Mouse (Mus musculus): ENCODE measurements around the gene Acoxl. TPM values are rescaled to one million over a fixed set of nuclear protein-coding genes. Genes with fewer than 3 reads are reported as not detected.

The Acoxl gene
- polyA plus RNA-seq, 1 experiment from 2014 or later = not detected

- H3K27ac ChIP-seq = no peak overlapping the region
- 90% methylated on average over 2 of the region's 2 CpGs for WGBS
- ATAC-seq = no peak
- H3K4me1 ChIP-seq = no peaks in the 10 kb centered on the region
- no peak overlapping the region for H3K4me2 ChIP-seq
- H3K36me3 ChIP-seq (ENCODE audit: poor library complexity, severe bottlenecking) = no peaks in the 10 kb centered on the region
- H3K4me3 ChIP-seq = no peak overlapping the region
- no peaks in the 10 kb centered on the region for H3K9me3 ChIP-seq (replicated peaks)
- H3K27me3 ChIP-seq = no peaks in the 10 kb centered on the region
- no peak overlapping the region for H3K9ac ChIP-seq
Observed at GRCm38 (mm10) chr2:128073603-128074002, 234.9 kb downstream of the Acoxl start.

DNA sequence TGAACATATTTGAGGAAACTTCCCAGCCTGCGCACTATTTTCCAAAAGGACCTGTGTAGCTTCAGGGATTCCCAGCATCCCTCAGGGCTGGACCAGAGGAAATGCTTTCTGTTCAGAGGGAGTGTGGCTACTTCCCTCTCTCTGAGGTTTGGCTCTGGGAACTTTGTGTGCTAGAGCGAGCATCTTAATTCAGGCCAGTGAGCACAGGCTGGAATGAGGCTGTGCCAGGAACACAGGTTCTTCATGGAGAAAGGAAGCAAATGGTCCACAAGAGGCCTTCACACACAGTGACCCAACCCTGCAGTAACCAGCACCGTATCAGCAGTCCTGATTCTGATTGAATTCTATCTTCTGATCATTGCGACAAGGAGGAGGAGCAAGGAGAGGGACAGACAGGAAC is 238.3 kb downstream of the Acoxl start:
- ATAC-seq = no peak
- Histone ChIP-seq H3K9ac (no peak overlapping the region), H3K27ac (no peak overlapping the region), H3K4me3 (no peak overlapping the region), H3K4me2 (no peak overlapping the region), H3K9me3 (replicated peaks) (no peaks in the 10 kb centered on the region), H3K36me3 (ENCODE audit: poor library complexity, severe bottlenecking) (no peaks in the 10 kb centered on the region), H3K27me3 (0 out of 2 replicates have a peak, but pooled peaks cover 3% of the 10 kb centered on the region), H3K4me1 (peaks cover 6% of the 10 kb centered on the region; the same call in 1 of the 2 replicates)
- WGBS = 84% methylated on average over 4 of the region's 4 CpGs

GRCm38 (mm10) chr2:128078859-128079258 is 240.2 kb downstream of the Acoxl start:
- Histone ChIP-seq H3K27ac (no peak overlapping the region), H3K4me3 (no peak overlapping the region), H3K4me2 (no peak overlapping the region), H3K4me1 (peaks cover 6% of the 10 kb centered on the region; the same call in 1 of the 2 replicates), H3K27me3 (0 out of 2 replicates have a peak, but pooled peaks cover 3% of the 10 kb centered on the region), H3K36me3 (ENCODE audit: poor library complexity, severe bottlenecking) (no peaks in the 10 kb centered on the region), H3K9me3 (replicated peaks) (no peaks in the 10 kb centered on the region), H3K9ac (no peak overlapping the region)
- ATAC-seq = no peak
- 40% methylated on average over 5 of the region's 5 CpGs for WGBS

GRCm38 (mm10) chr2:128079316-128079715 is 240.6 kb downstream of the Acoxl start:
- Histone ChIP-seq H3K27ac (no peak overlapping the region), H3K9me3 (replicated peaks) (no peaks in the 10 kb centered on the region), H3K36me3 (ENCODE audit: poor library complexity, severe bottlenecking) (no peaks in the 10 kb centered on the region), H3K9ac (no peak overlapping the region), H3K4me3 (no peak overlapping the region), H3K27me3 (0 out of 2 replicates have a peak, but pooled peaks cover 3% of the 10 kb centered on the region), H3K4me1 (peaks cover 6% of the 10 kb centered on the region; the same call in 1 of the 2 replicates), H3K4me2 (no peak overlapping the region)
- no peak for ATAC-seq
- WGBS = 30% methylated on average over 6 of the region's 6 CpGs

- H3K4me1 ChIP-seq = peaks cover 6% of the 10 kb centered on the region; the same call in 1 of the 2 replicates
- no peak overlapping the region for H3K4me2 ChIP-seq
- no peak for ATAC-seq
- H3K9me3 ChIP-seq (replicated peaks) = no peaks in the 10 kb centered on the region
- no peak overlapping the region for H3K27ac ChIP-seq
- 57% methylated on average over 3 of the region's 3 CpGs for WGBS
- no peak overlapping the region for H3K9ac ChIP-seq
- H3K27me3 ChIP-seq = 0 out of 2 replicates have a peak, but pooled peaks cover 3% of the 10 kb centered on the region
- no peak overlapping the region for H3K4me3 ChIP-seq
- no peaks in the 10 kb centered on the region for H3K36me3 ChIP-seq (ENCODE audit: poor library complexity, severe bottlenecking)
Observed at GRCm38 (mm10) chr2:128083844-128084243, 245.2 kb downstream of the Acoxl start.

- ATAC-seq = no peak
- no peak overlapping the region for H3K4me2 ChIP-seq
Observed at GRCm38 (mm10) chr2:128084607-128085006, 245.9 kb downstream of the Acoxl start.

GRCm38 (mm10) chr2:128085481-128085880 is 246.8 kb downstream of the Acoxl start:
- no peak for ATAC-seq
- H3K27ac ChIP-seq = no peak overlapping the region
- H3K4me2 ChIP-seq = no peak overlapping the region
- no peaks in the 10 kb centered on the region for H3K9me3 ChIP-seq (replicated peaks)
- no peak overlapping the region for H3K4me3 ChIP-seq
- no peak overlapping the region for H3K9ac ChIP-seq
- WGBS = 97% methylated on average over 1 of the region's 1 CpGs
- H3K27me3 ChIP-seq = 0 out of 2 replicates have a peak, but pooled peaks cover 1% of the 10 kb centered on the region
- H3K36me3 ChIP-seq (ENCODE audit: poor library complexity, severe bottlenecking) = no peaks in the 10 kb centered on the region
- no peaks in the 10 kb centered on the region for H3K4me1 ChIP-seq

More at GRCm38 (mm10) chr2:128084607-128085006, 245.9 kb downstream of the Acoxl start:
- Histone ChIP-seq H3K27me3 (0 out of 2 replicates have a peak, but pooled peaks cover 3% of the 10 kb centered on the region), H3K4me3 (no peak overlapping the region), H3K36me3 (ENCODE audit: poor library complexity, severe bottlenecking) (no peaks in the 10 kb centered on the region), H3K4me1 (no peaks in the 10 kb centered on the region), H3K9ac (no peak overlapping the region), H3K9me3 (replicated peaks) (no peaks in the 10 kb centered on the region), H3K27ac (no peak overlapping the region)
- 90% methylated on average over 5 of the region's 5 CpGs for WGBS

GRCm38 (mm10) chr2:128086301-128086886 is 247.7 kb downstream of the Acoxl start:
- no peak overlapping the region for H3K27ac ChIP-seq
- H3K4me3 ChIP-seq = no peak overlapping the region
- no peak overlapping the region for H3K4me2 ChIP-seq
- no peaks in the 10 kb centered on the region for H3K27me3 ChIP-seq
- ATAC-seq = no peak
- 75% methylated on average over 14 of the region's 14 CpGs for WGBS
- no peaks in the 10 kb centered on the region for H3K9me3 ChIP-seq (replicated peaks)
- H3K9ac ChIP-seq = no peak overlapping the region
- no peaks in the 10 kb centered on the region for H3K36me3 ChIP-seq (ENCODE audit: poor library complexity, severe bottlenecking)
- H3K4me1 ChIP-seq = peaks cover 2% of the 10 kb centered on the region

- WGBS = 93% methylated on average over 7 of the region's 7 CpGs
Observed at GRCm38 (mm10) chr2:128086996-128087526, 248.4 kb downstream of the Acoxl start.

GRCm38 (mm10) chr2:128087798-128088545 is 249.3 kb downstream of the Acoxl start:
- WGBS = 91% methylated on average over 8 of the region's 8 CpGs
- no peaks in the 10 kb centered on the region for H3K27me3 ChIP-seq
- no peak for ATAC-seq
- H3K4me3 ChIP-seq = no peak overlapping the region
- H3K9me3 ChIP-seq (replicated peaks) = no peaks in the 10 kb centered on the region
- H3K9ac ChIP-seq = no peak overlapping the region
- no peak overlapping the region for H3K4me2 ChIP-seq
- no peaks in the 10 kb centered on the region for H3K36me3 ChIP-seq (ENCODE audit: poor library complexity, severe bottlenecking)
- H3K27ac ChIP-seq = no peak overlapping the region
- peaks cover 14% of the 10 kb centered on the region for H3K4me1 ChIP-seq

More at GRCm38 (mm10) chr2:128086996-128087526, 248.4 kb downstream of the Acoxl start:
- H3K27me3 ChIP-seq = no peaks in the 10 kb centered on the region
- H3K9ac ChIP-seq = no peak overlapping the region
- H3K4me2 ChIP-seq = no peak overlapping the region
- no peak overlapping the region for H3K27ac ChIP-seq
- peaks cover 9% of the 10 kb centered on the region for H3K4me1 ChIP-seq
- H3K4me3 ChIP-seq = no peak overlapping the region
- ATAC-seq = no peak
- H3K9me3 ChIP-seq (replicated peaks) = no peaks in the 10 kb centered on the region
- H3K36me3 ChIP-seq (ENCODE audit: poor library complexity, severe bottlenecking) = no peaks in the 10 kb centered on the region

GRCm38 (mm10) chr2:128090283-128090885 is 251.7 kb downstream of the Acoxl start:
- Histone ChIP-seq H3K36me3 (ENCODE audit: poor library complexity, severe bottlenecking) (no peaks in the 10 kb centered on the region), H3K4me2 (no peak overlapping the region), H3K9me3 (replicated peaks) (no peaks in the 10 kb centered on the region), H3K27ac (no peak overlapping the region), H3K4me3 (no peak overlapping the region), H3K9ac (no peak overlapping the region), H3K4me1 (peaks cover 14% of the 10 kb centered on the region), H3K27me3 (no peaks in the 10 kb centered on the region)
- no peak for ATAC-seq
- 91% methylated on average over 6 of the region's 6 CpGs for WGBS
